Mouse (Mus musculus) ES-E14 (cell line): ENCODE measurements around the gene Vps37c. TPM values are rescaled to one million over a fixed set of nuclear protein-coding genes. Genes with fewer than 3 reads are reported as not detected.
A peak's percentile ranks its signal among the peaks of the same experiment; 100 is the strongest.

Experiments
- DNase-seq: peaks from one replicate; pipeline ENCODE4 v3.0.0-alpha.2; 2013; ENCODE audit warnings: low read depth, low spot score
- H3K27ac ChIP-seq: 2 replicates; pipeline ENCODE4 v1.5.1; 2012; ENCODE audit warnings: low read depth, mild to moderate bottlenecking, low read length, moderate library complexity, mixed read lengths; ENCODE audit not compliant: poor library complexity, insufficient read depth, severe bottlenecking
- H3K36me3 ChIP-seq: 2 replicates; pipeline ENCODE4 v1.6.1; 2012; ENCODE audit warnings: mild to moderate bottlenecking, low read length, moderate library complexity, mixed read lengths; ENCODE audit not compliant: control insufficient read depth, poor library complexity, insufficient read depth, severe bottlenecking
- H3K4me1 ChIP-seq, 2 experiments: fragments of 150-350 bp in 1 of 2; sonication (generic) in 1 of 2; 2 replicates each; pipeline ENCODE4 v1.6.1; 2012; ENCODE audit warnings: low read length in 2 of 2, mild to moderate bottlenecking in 1 of 2, mixed read lengths in 1 of 2; ENCODE audit not compliant: control insufficient read depth in 2 of 2, insufficient read depth in 2 of 2, poor library complexity in 1 of 2
- H3K4me3 ChIP-seq, 2 experiments: fragments of 150-350 bp in 1 of 2; sonication (generic) in 1 of 2; 2 replicates each; pipeline ENCODE4 v1.5.1; 2012; ENCODE audit warnings: low read length in 2 of 2, low read depth in 1 of 2, mild to moderate bottlenecking in 1 of 2, mixed read lengths in 1 of 2; ENCODE audit not compliant: insufficient read depth in 1 of 2, poor library complexity in 1 of 2, severe bottlenecking in 1 of 2
- H3K9ac ChIP-seq: 2 replicates; pipeline ENCODE4 v1.6.1; 2012; ENCODE audit warnings: low read depth, mild to moderate bottlenecking, low read length, mixed read lengths; ENCODE audit not compliant: poor library complexity, insufficient read depth, severe bottlenecking
- H3K9me3 ChIP-seq: fragments of 150-350 bp; sonication (generic); 2 replicates; pipeline ENCODE4 v1.6.1; 2012; ENCODE audit warnings: low read depth, mild to moderate bottlenecking, low read length; ENCODE audit not compliant: control insufficient read depth, insufficient read depth
- CHD2 ChIP-seq: IDR thresholded peaks from 2 replicates; pipeline ENCODE4 v1.6.1; 2014; ENCODE audit warnings: mild to moderate bottlenecking, low read depth, low read length, inconsistent platforms
- HCFC1 ChIP-seq: IDR thresholded peaks from 2 replicates; pipeline ENCODE4 v1.6.1; 2012; ENCODE audit warnings: low read length, inconsistent platforms, borderline replicate concordance; ENCODE audit not compliant: insufficient read depth
- MAFK ChIP-seq: IDR thresholded peaks from 2 replicates; pipeline ENCODE4 v1.6.1; 2014; ENCODE audit warnings: mild to moderate bottlenecking, low read depth, low read length, inconsistent platforms; ENCODE audit not compliant: insufficient read depth
- ZC3H11A ChIP-seq: IDR thresholded peaks from 2 replicates; pipeline ENCODE4 v1.6.1; 2012; ENCODE audit warnings: low read depth, mild to moderate bottlenecking, inconsistent platforms, low read length, borderline replicate concordance
- ZNF384 ChIP-seq: IDR thresholded peaks from 2 replicates; pipeline ENCODE4 v1.6.1; 2012; ENCODE audit warnings: low read depth, low read length, inconsistent platforms
- in situ Hi-C, 2 experiments: fragments of 600-800 bp; cut with MboI; formaldehyde crosslinking; loops; one replicate each; pipeline ENCODE4 v1.15.1; 2025; ENCODE audit warnings: low sequenced_read_pairs in 2 of 2, inconsistent platforms in 1 of 2; ENCODE audit not compliant: unreplicated experiment in 2 of 2
- total RNA-seq: library from RNA; depleted of rRNA; stranded (reverse); fragments of 300-350 nt; gene quantifications from 2 replicates; pipeline ENCODE4 v1.2.3, GENCODE M21; 2012

The Vps37c gene
- total RNA-seq, 1 experiment, result 6.6 TPM

GRCm38 (mm10) chr19:10714682-10715475, 26.3 kb downstream of the Vps37c start:
- Histone ChIP-seq H3K9ac (no peak overlapping the region), H3K36me3 (peaks cover 26% of the 10 kb centered on the region; the same call in 1 of the 2 replicates), H3K4me3 (no peak overlapping the region), H3K9me3 (no peaks in the 10 kb centered on the region), H3K4me1 (peaks cover 0 to 1% of the 10 kb centered on the region in 2 experiments; a peak in 1 of 4 replicates), H3K27ac (no peak overlapping the region)
- in situ Hi-C loops, result loop anchor here in 1 of 2 experiments (25.0 kb wide), 1 partner anchor 247 kb away; the partner anchor contains the start of gene Ms4a10
- TF ChIP-seq ZC3H11A (peak; percentile 84), CHD2 (no peak)
- DNase-seq, result peak; percentile 72

GRCm38 (mm10) chr19:10715476-10715875, 26.9 kb downstream of the Vps37c start:
- no peak for DNase-seq
- H3K4me1 ChIP-seq, result peaks cover 0 to 7% of the 10 kb centered on the region in 2 experiments; a peak in 1 of 4 replicates
- in situ Hi-C loops, result loop anchor here in 1 of 2 experiments (25.0 kb wide), 1 partner anchor 247 kb away; the partner anchor contains the start of gene Ms4a10
- TF ChIP-seq HCFC1 (no peak), CHD2 (no peak), ZC3H11A (no peak), ZNF384 (no peak), MAFK (no peak)
- no peak overlapping the region for H3K9ac ChIP-seq
- peaks cover 23% of the 10 kb centered on the region; the same call in 1 of the 2 replicates for H3K36me3 ChIP-seq
- no peak overlapping the region for H3K4me3 ChIP-seq
- no peak overlapping the region for H3K27ac ChIP-seq
- no peaks in the 10 kb centered on the region for H3K9me3 ChIP-seq

GRCm38 (mm10) chr19:10718251-10718775, 29.8 kb downstream of the Vps37c start:
- Histone ChIP-seq H3K27ac (no peak overlapping the region), H3K9me3 (no peaks in the 10 kb centered on the region), H3K4me3 (no peak overlapping the region), H3K9ac (no peak overlapping the region), H3K4me1 (peaks cover 0 to 10% of the 10 kb centered on the region in 2 experiments; a peak in 2 of 4 replicates), H3K36me3 (peaks cover 4% of the 10 kb centered on the region; the same call in 1 of the 2 replicates)
- TF ChIP-seq HCFC1 (no peak), MAFK (no peak), CHD2 (no peak), ZC3H11A (no peak), ZNF384 (no peak)
- DNase-seq, result no peak
- in situ Hi-C loops, result loop anchor here in 1 of 2 experiments (25.0 kb wide), 1 partner anchor 244 kb away; the partner anchor contains the start of gene Ms4a10

- H3K36me3 ChIP-seq, result no peaks in the 10 kb centered on the region
- no peak for TF ChIP-seq MAFK
- no peak for TF ChIP-seq ZNF384
- no peak overlapping the region for H3K27ac ChIP-seq
- peaks cover 0 to 18% of the 10 kb centered on the region in 2 experiments; a peak in 3 of 4 replicates for H3K4me1 ChIP-seq
- in situ Hi-C loops, result loop anchor here in 1 of 2 experiments (25.0 kb wide), 1 partner anchor 243 kb away; the partner anchor contains the start of gene Ms4a10
- no peak for DNase-seq
- H3K9me3 ChIP-seq, result no peaks in the 10 kb centered on the region
- no peak overlapping the region for H3K4me3 ChIP-seq
- H3K9ac ChIP-seq, result no peak overlapping the region
These were observed 31.2 kb downstream of the Vps37c start for GRCm38 (mm10) chr19:10719751-10720150.
